Mouse (Mus musculus) ovary, postnatal 10 days (tissue): ENCODE results near the gene Olfr1231.

ENCODE experiments used
- DNase-seq: peaks from one replicate; pipeline ENCODE4 v3.0.0; 2022; ENCODE audit warnings: low spot score

Gene Olfr1231

DNA sequence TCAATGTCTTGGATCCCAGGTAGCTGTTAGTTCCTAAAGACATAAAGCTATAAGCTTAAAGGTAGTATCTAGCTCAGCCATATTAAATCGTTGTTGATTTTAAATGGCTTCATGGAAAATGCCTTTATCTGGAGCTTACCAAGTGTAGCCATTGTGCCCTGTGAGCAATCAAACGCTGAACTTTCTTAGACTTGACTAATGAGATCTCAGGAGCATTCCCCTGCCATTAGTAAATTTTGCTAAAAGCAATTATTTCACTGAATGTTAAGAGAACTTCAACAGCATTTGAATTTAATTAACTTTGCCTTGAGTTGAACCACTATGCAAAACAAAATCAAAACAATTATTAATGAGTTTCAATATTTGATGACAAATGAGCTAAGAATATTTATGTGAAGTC lies at the start of gene Olfr1231:
Gene Olfr1231, minus strand, starts transcription at position 101 of the 400 bp plus-strand sequence.
- no peak for DNase-seq

DNA sequence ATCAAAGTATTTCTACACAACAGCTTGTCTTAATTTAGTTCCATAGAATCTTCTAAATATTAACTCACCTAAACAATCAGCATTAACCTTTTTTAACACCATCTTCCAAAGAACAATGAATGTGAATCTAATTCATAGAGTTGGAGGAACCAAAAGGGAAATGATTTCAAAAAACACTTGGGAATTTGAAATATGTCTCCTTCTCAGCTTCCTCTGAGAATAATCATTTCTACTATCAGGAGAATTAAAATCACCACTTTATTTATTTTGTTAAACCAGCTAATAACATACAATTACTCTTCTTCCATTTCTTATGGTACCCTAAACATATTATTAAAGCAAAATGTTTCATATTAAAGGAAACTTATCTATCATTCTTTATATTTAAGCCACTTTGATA lies 35.4 kb upstream of the Olfr1231 start, which contains the start of gene Olfr1233:
Gene Olfr1233, minus strand, starts transcription at position 101 of the 400 bp plus-strand sequence.
- DNase-seq: no peak

DNA sequence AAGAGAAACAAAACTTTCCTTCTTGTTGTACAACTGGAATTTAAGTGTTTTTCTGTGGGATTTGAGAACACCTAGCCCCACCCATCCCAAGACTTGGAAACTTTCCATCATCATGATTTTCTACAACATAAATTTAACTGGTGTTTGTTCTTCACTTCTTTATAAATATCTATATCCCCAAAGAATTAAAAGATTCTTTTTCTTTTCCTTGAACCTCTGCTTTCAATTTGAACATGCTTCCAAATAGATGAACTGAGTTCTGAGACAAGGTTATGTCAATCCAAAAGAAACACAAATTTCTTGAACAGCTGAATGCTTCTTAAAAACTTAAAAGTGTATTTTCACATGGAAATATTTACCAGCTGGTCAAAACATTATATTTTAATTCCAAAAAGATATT lies 22.7 kb upstream of the Olfr1231 start, which contains the start of gene Olfr1232:
Gene Olfr1232, minus strand, starts transcription at position 101 of the 400 bp plus-strand sequence.
- DNase-seq: no peak

DNA sequence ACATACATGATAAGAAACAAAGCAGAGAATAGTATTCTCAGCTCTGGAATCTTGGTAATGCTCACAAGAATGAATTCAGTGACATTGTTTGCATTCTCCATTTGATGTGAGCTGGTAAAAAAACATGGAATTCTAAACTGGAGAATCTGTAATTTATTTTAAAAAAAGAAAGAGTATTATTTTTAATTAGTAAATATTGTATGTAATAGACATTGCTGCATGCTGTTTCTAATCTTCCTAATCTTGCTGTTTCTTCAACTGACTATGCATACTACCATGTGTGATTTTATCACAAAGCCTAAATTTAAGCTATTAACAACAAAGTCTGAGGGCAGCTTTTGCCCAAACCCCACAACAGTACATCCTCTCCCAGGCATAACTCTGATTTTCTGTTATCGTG lies 9.7 kb downstream of the Olfr1231 start, which contains the start of gene Olfr1230:
Gene Olfr1230, minus strand, starts transcription at position 101 of the 400 bp plus-strand sequence.
- DNase-seq: no peak

DNA sequence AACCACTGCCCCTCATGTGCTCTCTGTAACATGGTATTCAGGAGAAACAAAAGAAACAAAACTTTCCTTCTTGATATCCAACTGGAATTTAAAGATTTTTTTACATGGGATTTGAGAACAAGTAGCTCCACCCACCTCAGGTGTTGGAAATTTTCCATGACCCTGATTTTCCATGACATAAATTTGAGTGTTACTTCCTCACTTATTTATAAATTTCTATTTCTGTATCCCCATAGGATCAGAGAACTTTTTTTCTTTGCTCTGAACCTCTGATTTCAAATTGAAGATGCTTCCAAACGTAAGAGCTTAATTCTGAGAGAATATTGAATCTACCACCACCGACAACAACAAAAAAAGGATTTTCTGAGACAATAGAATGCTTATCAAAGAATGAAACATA lies 19.0 kb downstream of the Olfr1231 start, which contains the start of gene Olfr1229:
Gene Olfr1229, minus strand, starts transcription at position 101 of the 400 bp plus-strand sequence.
- no peak for DNase-seq

DNA sequence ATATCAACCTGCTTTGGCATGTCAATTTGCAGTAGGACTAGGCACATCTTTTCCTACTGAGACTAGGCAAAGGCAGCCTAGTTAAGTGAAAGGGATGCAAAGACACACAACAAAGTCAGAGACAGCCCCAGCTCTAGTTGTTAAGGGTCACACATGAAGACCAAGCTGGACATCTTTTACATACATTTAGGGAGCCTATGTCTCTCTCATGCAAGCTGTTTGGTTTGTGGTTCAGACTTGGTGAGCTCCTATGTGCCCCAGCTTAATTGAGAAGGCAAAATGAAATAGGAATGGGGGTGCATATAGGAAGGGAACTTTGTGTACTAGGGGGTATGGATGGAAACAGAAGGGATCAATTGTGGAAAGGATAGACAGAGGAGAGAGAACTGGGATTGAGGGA lies 52.9 kb downstream of the Olfr1231 start, which contains the start of gene Olfr1228:
Gene Olfr1228, minus strand, starts transcription at position 101 of the 400 bp plus-strand sequence.
- DNase-seq: no peak
